Mouse (Mus musculus): ENCODE measurements around the gene Mmp20.

GRCm38 (mm10) chr9:7633936-7634335 lies 5.9 kb downstream of the Mmp20 start:
- TF ChIP-seq MAX (IDR thresholded peaks at IDR 0.05; ENCODE audit: low read depth): no peak
- no peak for TF ChIP-seq POLR2AphosphoS2 (IDR thresholded peaks at IDR 0.05; ENCODE audit: insufficient read length, low read depth)
- no peak for TF ChIP-seq POLR2A (IDR thresholded peaks at IDR 0.05; ENCODE audit: insufficient read length, low read depth)
- TF ChIP-seq REST (IDR thresholded peaks at IDR 0.05; ENCODE audit: insufficient read depth, insufficient read length): no peak
- no peak for TF ChIP-seq E2F4 (IDR thresholded peaks at IDR 0.05; ENCODE audit: insufficient read depth)
- TF ChIP-seq USF1 (IDR thresholded peaks at IDR 0.05; ENCODE audit: low read depth): no peak
- no peak for TF ChIP-seq MYOG (IDR thresholded peaks at IDR 0.05; ENCODE audit: control insufficient read depth in 1 of 3, insufficient read depth in 1 of 3, insufficient read length in 2 of 3, low read depth in 2 of 3)
- TF ChIP-seq CEBPB (IDR thresholded peaks at IDR 0.05; ENCODE audit: insufficient read depth, poor library complexity, severe bottlenecking): no peak
- no peak for TF ChIP-seq TCF12 (IDR thresholded peaks at IDR 0.05; ENCODE audit: insufficient read depth, poor library complexity, severe bottlenecking)
- TF ChIP-seq TCF3 (IDR thresholded peaks at IDR 0.05; ENCODE audit: insufficient read length, low read depth): no peak
- no peak for TF ChIP-seq MYOD1 (IDR thresholded peaks at IDR 0.05; ENCODE audit: control insufficient read depth in 1 of 3, insufficient read length in 2 of 3, low read depth in 2 of 3)
- TF ChIP-seq SRF (IDR thresholded peaks at IDR 0.05; ENCODE audit: control insufficient read depth, insufficient read length, low read depth): no peak

Measured in myocyte (in vitro differentiated cells).